Mouse (Mus musculus): ENCODE data around the gene Itpr3.

- TF ChIP-seq CTCF (IDR thresholded peaks at IDR 0.05; ENCODE audit: extremely low read depth, insufficient read depth, low read length) (no peak), POLR2A (IDR thresholded peaks at IDR 0.05; ENCODE audit: extremely low read depth, insufficient read depth, low read length) (no peak)
These were observed 21.4 kb downstream of the Itpr3 start for GRCm38 (mm10) chr17:27078499-27078898.

All from cortical plate, adult 2 months (tissue).